ENCODE assay signal across 1 mouse cellular context in genomic region chr9:37489446-37490120, GRCm38 (mm10).
TF ChIP-seq lines count a peak whose summit lies in the region.

No protein-coding gene starts in this region.

TF ChIP-seq in CH12.LX, 34 proteins besides CTCF, POLR2A, EP300 and RAD21 (continued from another document):
- no peak for TF ChIP-seq TBP (conservative IDR thresholded peaks at IDR 0.05; ENCODE audit: low read depth, low read length)
